Mouse (Mus musculus) thymus, postnatal 10 days (tissue): ENCODE results near the gene Ubox5.
A peak's percentile ranks its signal among the peaks of the same experiment; 100 is the strongest.

Experiments used
- DNase-seq, 2 experiments: peaks; one replicate each; pipeline ENCODE4 v3.0.0; 2021; ENCODE audit warnings: low spot score in 2 of 2

Gene Ubox5

DNA sequence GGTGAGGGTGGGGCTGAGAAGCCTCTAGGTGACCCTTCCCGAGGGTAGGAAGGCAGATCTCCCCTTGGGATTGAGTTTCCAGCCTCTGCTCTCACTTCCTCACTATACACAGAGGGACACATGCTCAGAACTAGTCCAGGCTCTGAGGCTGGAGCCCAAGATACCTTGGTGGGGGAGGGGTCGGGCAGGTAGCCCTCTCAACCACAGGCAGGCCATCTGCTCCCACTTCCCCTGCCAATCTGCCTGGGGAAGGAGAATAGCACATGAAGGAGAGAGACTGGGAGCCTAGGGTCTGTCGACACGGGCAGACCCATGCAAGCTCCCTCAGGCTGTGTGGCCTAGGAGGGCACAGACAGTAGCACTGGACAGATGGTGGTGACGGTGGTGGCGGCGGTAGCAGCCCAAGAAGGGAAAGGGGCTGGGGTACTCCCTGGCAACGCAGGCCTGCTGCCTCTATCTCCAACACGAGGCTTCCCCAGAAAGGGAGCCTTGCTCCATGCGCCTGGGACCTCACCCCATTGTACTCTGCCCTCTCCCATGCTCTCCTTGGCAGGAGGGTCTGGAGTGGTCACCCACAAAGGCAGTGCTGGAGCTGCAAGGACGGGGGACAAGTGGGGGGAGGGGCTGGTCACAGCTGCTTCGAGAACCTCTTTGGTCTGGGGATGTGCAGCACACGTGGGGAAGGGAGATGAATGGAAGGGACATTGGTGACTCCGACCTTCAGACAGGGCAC is 4.3 kb upstream of the Ubox5 start:
- no peak for DNase-seq

DNA sequence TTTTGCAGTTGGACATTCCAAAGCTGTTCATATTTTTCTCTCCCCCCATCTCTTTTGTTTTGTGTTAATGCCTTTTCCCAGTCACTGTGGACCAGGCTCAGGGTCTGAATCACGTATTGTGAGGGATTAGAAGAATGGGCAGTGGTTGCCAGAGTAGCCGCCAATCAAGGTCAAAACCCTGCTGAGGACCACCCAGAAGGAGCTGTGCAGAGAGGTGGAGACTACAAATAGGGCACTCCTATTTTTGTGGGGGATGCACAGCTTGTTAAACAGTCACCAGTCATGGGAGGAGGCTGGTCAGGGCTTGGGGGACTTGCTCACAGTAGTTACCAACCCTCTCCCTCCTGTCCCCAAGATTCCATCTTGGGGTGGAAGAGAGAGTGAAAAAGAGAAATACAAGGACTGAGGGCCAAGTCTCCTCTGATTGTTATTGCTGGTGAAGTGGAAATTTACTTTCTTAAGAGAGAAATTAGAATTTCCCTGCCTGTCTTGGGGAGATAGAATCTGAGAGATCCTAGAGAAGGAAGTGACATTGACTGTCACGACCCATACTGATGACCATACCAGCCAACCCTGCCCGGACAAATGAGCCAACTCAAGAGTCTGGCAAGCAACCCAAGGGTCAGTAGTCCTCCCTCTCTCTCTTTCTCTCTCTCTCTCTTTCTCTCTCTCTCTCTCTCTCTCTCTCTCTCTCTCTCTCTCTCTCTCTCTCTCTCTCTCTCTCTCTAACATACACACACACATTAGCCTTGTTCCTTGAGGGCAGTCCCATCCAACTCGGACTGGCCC is 3.2 kb upstream of the Ubox5 start:
- DNase-seq: no peak

DNA sequence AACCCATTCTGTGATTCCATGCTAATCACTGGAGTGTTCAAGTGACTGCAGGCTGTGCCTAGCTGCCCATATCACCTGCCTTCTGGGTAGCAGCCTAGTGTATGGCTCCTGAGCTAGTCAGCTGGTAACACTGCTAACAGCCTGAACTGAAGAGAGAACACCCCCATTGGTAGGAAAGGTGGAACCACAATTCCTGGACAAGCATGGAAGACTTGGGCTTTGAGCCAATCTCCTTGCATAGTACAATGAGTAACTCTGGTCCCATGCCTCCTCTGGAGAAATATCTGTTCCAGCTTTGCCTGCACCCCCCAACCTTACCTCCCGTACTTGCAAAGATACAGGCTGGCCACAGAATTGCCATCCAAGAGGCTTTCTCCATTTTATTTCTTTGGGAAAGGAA is 2.6 kb upstream of the Ubox5 start:
- no peak for DNase-seq

DNA sequence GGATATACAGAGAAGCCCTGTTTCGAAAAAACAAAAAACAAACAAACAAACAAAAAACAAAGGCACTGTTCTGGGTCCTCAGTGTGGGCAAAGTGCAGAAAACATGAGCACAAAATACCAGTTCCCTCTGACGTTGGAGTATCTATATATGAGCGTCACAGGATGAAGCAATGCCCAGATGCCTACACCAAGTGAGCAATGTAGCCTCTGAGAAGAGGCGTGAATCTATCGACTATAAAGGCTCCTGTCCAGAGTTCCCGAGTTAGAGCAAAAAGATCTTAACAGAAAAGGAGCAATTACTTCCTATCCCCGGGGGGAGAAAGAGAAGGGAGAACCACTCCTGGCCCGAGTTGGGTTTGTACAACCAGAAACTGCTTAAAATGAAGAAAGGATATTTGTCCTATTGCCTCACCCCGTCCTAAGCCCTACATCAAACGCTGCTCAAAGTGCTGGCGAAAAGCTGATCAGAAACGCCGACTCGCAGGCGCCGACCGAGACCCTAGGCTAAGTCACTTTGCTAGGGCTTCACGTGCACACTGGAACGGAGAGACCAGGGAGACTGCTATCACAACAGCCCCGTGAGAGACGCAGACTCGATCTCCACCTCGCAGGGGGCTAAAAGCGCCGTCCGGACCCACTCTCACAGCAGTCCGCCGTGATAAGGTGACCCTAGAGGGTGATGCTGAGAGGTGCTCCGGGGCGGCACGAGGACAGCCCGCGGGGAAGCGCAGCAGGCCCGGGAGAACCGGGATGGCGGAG is 579 bp downstream of the Ubox5 start:
- DNase-seq: no peak

DNA sequence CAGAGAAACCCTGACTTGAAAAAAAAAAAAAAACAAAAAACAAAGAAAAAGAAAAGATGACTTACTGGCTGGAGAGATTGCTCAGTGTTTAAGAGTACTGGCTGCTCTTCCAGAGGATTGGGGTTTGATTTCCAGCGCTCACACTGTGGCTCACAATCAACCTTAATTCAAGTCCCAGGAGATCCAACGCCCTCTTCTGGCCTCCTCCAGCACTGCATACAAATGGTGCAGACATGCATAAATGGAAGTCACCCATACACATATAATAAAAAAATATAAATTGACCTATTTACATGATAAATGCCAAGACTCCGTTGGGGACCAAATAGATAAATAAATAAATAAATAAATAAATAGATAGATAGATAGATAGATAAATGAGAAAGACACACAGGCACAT is 1.4 kb downstream of the Ubox5 start:
- no peak for DNase-seq

DNA sequence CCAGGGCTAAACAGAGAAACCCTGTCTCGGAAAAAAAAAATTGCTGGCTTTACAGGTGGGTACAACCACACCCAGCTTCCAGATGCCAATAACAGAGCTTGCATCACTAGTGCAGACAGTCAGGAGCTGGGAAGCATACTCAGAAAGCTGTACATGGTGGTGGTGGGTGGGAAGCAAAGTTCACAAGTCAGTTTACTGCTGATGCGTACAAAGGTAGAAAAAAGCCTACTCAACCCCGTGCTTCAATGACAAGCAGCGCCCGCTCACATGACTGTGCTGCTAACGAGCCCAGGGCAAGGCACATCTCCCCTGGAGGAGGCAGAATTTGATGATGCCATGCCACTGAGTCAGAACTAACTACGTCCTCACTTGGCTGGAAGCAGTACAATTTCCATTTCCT is 10.9 kb downstream of the Ubox5 start:
- no peak for DNase-seq

DNA sequence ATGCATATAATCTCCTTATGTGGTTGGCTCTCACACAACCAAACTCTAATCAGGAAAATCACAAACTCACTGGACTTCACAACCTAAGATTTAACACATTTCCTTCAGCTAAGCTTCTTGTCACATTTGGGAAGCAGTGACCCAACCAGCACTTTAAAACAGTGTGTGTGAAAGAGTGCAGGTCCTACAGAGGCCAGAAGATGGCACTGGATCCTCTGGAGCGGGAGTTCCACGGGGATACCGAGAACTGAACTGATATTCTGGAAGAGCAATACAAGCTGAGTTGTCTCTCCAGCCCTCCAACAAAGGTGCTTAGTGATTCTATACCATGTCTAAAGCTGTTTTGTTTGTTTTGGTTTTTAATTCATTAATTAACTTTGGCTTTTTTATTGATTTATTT is 16.7 kb downstream of the Ubox5 start:
- no peak for DNase-seq

DNA sequence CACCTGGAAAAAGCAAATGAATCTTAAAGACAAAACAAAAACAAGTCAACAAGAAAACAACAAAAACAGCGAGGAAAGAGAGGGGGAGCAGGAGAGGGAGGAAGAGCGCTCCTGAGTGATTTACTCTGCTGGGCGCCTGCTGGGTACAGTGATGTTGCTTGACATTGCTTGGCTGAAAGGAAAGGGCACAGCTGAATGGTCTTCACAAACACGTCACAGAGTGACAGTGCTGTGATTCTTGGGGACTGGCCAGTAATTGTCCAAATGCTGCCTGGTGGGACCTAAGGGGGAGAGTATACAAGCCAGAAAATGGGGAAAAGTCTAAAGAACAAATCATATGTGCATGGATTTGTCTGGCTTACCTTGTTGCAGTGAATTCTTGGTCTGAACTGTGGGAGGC is 27.6 kb downstream of the Ubox5 start:
- DNase-seq: no peak

DNA sequence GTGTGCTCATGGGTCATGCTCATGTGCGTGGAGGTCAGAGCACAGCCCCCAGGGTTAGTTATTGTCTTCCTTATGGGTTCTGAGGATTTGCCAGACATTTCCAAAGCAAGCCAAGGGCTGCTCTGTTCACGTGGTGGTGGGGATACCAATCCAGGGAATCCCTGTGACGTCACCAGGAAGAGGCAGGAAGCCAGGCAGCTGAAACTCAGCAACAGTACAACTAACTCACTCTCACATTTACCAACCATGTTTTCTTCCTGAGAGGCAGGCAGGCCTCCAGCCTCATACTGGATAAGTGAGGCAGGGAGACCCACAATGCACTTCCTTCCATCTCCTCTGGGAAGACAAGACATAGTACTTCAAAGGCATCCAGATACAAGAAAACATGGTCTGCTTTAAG is 31.4 kb downstream of the Ubox5 start:
- no peak for DNase-seq

DNA sequence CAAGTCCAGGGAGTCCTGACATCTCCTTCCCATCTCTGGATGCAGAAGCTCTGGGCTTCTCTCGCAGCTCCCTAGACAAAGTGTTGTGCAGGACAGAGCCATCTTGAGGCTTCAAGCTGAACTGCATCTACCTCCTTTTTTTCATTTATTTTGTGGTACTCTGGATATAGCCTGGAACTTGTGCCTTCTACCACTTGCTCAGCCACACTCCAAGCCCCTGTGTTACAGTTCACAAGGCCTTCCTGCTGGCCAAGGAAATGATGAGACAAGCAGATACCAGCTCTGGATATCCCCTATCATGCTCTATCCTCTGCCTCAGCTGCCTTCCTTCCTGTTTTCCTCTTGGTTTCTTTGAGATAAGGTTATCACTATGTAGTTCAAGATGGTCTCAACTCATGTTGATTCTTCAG is 32.2 kb downstream of the Ubox5 start:
- no peak for DNase-seq

DNA sequence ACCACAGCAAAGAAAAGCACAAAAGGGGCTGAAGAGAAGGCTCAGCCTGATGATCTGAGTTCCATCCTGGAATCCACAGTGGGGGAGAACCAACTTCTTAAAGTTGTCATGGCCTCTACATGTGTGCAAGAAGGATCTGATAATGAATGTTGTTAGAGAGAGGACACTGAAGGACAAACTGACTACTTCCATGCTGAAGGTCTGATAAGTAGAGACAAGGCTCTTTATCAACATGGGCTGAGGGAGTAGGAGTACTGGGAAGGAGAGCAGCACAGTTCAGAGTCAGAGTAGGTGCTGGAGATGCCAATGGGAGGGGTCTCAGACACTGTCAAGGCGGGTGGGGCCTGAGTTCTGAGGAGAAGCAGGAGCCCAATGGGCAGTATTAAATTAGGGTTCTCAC is 34.2 kb downstream of the Ubox5 start:
- DNase-seq: no peak

DNA sequence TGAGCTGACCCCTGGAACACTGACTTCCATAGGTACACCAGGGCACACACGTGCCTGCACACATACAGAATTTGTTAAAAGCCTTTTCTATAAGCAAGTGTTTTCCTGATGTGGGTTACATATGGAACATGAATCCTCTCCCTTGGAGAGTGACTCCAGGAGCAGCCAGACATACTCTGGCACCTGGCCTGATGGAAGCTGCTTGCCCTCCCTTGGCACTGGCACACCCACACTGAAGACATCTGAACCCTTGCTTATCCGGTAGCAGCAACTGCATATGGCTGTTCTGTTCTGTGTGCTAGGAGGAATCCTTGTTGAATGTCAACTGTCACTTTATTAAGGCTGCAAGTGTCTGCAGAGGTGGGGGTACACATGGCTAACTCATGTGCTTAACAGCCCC is 38.8 kb downstream of the Ubox5 start:
- DNase-seq: no peak

DNA sequence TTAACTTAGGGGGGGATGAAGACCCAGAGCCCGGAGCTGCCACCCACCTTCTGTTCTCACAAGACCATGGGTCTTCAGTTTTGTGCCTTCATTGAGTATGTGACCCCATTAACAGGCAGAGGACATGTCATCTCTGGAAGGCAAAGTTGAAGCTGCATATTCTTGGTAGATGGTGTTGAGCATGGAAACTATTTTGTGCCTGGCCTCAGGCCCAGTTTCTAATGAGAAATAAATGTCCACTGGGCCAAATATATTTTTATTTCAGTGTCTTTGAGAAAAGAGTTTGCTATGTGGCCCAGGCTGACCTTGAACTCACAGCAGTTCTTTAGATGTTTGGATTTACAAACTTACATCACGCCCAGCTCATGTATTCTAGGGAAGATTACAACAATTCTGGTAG is 40.1 kb downstream of the Ubox5 start:
- DNase-seq: no peak

DNA sequence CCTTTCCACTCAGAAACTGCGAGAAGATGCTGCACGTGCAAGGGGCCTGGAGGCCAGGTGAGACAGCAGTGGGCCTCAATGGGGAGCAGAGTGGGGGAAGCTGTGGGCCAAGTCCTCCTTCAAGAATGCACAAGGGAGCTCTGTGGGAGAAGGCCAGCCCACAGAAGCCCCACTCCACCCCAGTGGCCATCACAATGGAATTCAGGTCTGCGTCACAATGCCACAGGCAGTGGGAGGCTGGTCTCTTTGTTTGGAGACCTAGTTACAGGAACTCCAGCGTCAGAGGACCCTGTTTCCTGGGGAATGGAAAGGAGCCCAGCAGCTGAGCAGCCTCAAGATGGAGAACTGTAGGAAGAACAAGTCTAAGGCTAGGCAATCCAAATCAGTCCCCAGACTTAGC is 40.7 kb downstream of the Ubox5 start:
- DNase-seq: no peak

DNA sequence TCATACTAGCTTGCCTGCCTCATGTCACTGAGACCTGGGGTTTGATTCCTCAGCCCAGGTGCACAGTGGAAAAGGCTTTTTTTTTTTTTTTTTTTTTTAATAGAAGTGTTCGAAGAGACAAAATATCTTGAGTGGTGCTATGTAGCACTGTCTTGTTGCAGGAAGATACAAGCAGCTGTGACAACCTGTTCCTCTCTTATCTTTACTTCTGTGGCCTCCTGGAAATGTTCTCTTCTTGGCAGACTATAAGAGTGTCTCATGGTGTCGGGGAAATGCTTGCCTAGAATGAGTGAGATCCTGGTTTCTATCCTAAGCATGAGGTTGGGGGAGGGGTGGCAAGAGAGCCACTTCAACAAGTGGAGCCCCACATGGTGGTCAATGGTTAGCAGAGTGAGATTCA is 41.5 kb downstream of the Ubox5 start:
- no peak for DNase-seq

DNA sequence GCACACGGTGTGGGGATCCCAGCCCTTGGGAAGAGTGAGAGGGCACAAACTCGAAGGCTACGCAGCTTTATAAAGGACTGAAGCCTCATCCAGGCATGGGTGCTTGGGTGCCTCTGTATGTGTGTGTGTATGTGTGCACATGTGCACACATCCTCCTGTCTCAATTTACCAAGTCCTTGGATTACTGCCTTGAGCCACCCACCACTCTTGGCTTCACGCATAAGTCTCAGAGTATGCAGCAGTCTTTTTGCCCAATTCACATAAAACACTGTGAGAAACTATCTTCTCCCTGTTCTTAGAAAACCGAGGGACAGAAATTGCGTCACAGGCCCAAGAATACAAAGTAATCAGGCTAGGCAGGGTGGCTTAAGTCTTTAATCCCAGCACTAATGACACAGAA is 43.8 kb downstream of the Ubox5 start:
- no peak for DNase-seq

DNA sequence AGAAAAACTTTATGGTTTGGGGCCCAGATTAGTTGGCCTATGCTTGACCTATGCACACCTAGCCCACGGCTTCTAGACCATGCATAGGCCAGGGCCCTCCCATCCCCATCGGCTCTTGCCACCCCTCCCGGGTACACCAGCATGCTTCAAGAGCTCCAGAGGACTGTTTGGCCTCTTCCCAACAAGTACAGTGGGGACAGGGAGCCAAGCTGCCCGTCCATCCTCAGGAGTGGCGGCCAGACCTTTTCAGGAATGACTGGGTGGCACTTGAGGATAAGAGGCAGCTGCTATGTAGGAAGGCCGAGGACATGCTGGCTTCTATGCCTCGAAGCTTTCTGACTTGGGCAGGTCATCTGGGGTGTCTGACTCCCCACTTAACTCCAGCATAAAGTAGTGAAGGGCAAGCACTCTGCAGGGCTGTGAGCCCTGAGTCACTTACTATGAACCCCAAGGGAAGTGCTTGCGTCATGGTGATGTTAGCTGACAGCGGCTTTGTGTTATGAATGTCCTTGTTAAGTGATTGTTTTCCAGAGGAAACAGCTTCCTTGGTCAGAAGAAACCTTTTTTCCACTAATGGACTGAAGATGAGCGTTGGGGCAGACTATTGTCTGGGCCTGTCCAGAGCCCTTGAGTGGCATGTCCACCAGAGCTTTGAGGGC is 45.8 kb downstream of the Ubox5 start:
- DNase-seq: no peak

DNA sequence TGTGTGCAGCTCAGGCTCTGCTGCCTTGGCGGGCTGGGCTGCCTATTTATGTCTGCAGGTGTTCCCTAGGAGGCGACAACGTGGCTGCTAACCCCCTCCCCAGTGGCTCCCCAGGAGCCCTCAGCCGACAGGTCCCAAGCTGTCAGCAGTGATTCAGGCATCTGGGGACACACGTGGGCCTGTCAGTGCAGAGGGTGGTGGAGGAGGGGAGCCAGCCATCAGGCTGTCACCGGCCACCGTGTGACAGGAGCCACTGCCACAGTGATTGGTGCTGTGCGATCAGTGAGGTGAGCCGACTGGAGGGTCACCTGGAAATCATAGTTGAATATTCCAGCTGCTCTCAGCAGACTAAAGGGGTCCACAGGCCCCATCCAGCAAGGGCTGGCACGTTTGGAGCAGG is 47.3 kb downstream of the Ubox5 start, which contains the start of gene Avp:
Avp (minus strand) TSS at position 3 of the 400 bp plus-strand sequence.
- DNase-seq: no peak

DNA sequence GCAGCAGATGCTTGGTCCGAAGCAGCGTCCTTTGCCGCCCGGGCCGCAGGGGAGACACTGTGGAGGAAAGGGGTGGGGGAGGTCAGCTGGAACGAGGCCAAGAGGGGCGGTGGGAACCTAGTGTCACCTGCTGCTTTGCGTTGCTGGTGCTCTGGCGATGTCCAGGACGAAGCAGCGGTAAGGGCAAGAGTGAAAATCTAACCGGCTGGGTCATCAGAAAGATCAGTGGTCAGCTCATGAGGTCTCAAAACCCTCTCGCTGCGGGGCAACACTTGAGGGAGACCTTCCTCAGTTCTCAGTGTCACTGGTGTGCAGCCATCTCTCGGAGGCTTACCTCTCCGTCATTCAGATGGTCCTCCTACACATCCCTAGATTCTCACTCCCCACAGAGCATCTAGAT is 48.6 kb downstream of the Ubox5 start:
- no peak for DNase-seq

DNA sequence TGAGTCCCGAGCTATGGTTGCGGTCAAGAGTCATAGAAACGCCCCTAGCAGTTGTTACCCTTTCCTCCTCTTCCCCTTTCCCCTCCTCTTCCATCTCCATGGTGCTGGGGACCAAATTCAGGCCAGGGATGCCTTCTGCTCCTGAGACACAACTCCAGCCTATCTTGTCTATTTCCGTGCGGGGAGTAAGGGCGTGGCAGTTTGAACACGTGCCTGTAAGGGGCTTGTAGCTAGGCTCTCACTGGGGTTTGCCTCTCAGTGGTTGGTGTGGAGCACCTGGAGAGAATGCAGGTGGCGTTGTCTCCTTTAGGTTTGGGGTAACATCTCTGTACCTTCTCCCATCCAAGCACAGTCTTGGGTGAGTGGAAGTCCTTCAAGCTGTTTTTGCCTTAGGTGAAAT is 50.0 kb downstream of the Ubox5 start:
- no peak for DNase-seq

DNA sequence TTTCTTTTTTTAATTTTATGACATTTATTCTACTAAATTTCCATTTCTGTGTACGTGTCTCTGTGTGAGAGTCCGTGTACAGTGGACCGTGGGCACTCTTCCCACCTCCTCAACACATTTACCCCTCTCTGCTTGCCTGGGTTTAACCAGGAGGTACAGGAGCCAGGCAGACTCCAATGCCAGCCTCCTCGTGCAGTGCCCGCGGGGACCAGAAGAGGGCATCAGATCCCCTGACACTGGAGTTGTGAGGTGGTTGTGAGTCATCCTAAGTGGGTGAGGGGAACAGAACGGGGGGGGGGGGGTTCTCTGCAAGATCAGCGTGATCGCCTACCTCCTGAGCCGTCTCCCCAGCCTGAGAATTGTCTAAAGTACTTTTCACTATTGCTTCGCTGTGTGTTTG is 51.7 kb downstream of the Ubox5 start:
- DNase-seq: peak; percentile 42 to 67

DNA sequence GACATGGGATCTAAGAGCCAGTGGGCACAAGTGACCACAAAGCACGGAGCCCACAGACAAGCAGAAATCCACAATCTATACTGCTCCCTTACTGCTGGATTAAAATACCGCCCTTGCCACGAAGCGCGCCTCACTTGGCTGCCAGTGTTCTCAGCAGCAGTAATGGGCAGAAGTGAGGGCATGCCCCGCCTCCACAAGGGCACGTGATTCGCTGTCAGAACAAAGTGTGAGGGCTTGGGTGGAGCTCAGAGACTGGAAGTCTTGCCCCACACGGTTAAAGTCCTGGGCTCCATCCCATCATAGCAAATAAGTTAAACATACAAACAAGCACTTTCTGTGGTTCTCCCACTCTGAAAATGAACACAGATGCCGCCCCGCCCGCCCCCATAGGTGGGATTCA is 52.2 kb downstream of the Ubox5 start:
- DNase-seq: peak; percentile 21 to 23
